Mouse (Mus musculus): ENCODE measurements at regions not wholly inside any gene's neighbourhood (a gene's known extent, or its start where the extent isn't known, plus 50 kb on each side); places are given as distances from the start of the nearest gene placed in this dataset.

GRCm38 (mm10) chr1:164678303-164678702, 118.1 kb upstream of the Dpt start:
- TF ChIP-seq CTCF (IDR thresholded peaks at IDR 0.05; ENCODE audit: low read depth, low read length) (no peak), POLR2A (IDR thresholded peaks at IDR 0.05; ENCODE audit: borderline replicate concordance, low read depth, low read length) (no peak)
